Mouse (Mus musculus) stomach, embryonic 14.5 days (tissue): ENCODE measurements around the gene Atrnl1. TPM values are rescaled to one million over a fixed set of nuclear protein-coding genes. Genes with fewer than 3 reads are reported as not detected.

Source experiments
- ATAC-seq: fragments of 200-750 bp; cut with Nextera tagmentation; 2 replicates; pipeline ENCODE4 v1.8.0; 2017; ENCODE audit warnings: low read depth, moderate TSS enrichment; ENCODE audit not compliant: insufficient number of reproducible peaks, insufficient read depth, low FRiP score
- H3K27ac ChIP-seq: fragments of 300-500 bp; sonication (generic); 2 replicates; pipeline ENCODE4 v1.5.1; 2014; ENCODE audit warnings: mild to moderate bottlenecking, low read length, moderate library complexity, mixed read lengths
- H3K27me3 ChIP-seq: fragments of 300-500 bp; sonication (generic); 2 replicates; pipeline ENCODE4 v1.6.1; 2014; ENCODE audit warnings: low read length, control low read depth, mixed read lengths; ENCODE audit not compliant: control insufficient read depth, insufficient read depth
- H3K36me3 ChIP-seq: fragments of 300-500 bp; sonication (generic); 2 replicates; pipeline ENCODE4 v1.6.1; 2014; ENCODE audit warnings: mild to moderate bottlenecking, control low read depth, low read length, moderate library complexity, mixed read lengths; ENCODE audit not compliant: control insufficient read depth, insufficient read depth
- H3K4me1 ChIP-seq: fragments of 300-500 bp; sonication (generic); 2 replicates; pipeline ENCODE4 v1.6.1; 2014; ENCODE audit warnings: low read length, control low read depth, mixed read lengths; ENCODE audit not compliant: control insufficient read depth, insufficient read depth
- H3K4me2 ChIP-seq: fragments of 300-500 bp; sonication (generic); replicated peaks from 2 replicates; pipeline ENCODE4 v1.6.1; 2014; ENCODE audit warnings: low read depth, low read length, control low read depth
- H3K4me3 ChIP-seq: fragments of 300-500 bp; sonication (generic); 2 replicates; pipeline ENCODE4 v1.5.1; 2014; ENCODE audit warnings: low read depth, low read length, control low read depth
- H3K9ac ChIP-seq: fragments of 300-500 bp; sonication (generic); replicated peaks from 2 replicates; pipeline ENCODE4 v1.6.1; 2014; ENCODE audit warnings: low read depth, mild to moderate bottlenecking, control low read depth, low read length, moderate library complexity, mixed read lengths
- H3K9me3 ChIP-seq: fragments of 300-500 bp; sonication (generic); 2 replicates; pipeline ENCODE4 v1.6.1; 2016; ENCODE audit warnings: low read depth, low read length, control low read depth; ENCODE audit not compliant: control insufficient read depth
- WGBS: fragments of 180-500 bp; shearing (Covaris S2); extraction: QIAGEN DNeasy Blood & Tissue Kit; methylation state at CpG from one replicate; pipeline ENCODE4 v1.1.7; 2014; 5-methylcytosine and 5-hydroxymethylcytosine counted together
- polyA plus RNA-seq: library from polyadenylated mRNA; unstranded; fragments of >200 nt; fragmentation: Nextera tagmentation; extraction: Ambion mirVana; gene quantifications from 2 replicates; pipeline ENCODE4 v1.2.1, GENCODE M21; 2014

Atrnl1 gene
- polyA plus RNA-seq, 1 experiment from 2014 or later = 8.2 TPM

DNA sequence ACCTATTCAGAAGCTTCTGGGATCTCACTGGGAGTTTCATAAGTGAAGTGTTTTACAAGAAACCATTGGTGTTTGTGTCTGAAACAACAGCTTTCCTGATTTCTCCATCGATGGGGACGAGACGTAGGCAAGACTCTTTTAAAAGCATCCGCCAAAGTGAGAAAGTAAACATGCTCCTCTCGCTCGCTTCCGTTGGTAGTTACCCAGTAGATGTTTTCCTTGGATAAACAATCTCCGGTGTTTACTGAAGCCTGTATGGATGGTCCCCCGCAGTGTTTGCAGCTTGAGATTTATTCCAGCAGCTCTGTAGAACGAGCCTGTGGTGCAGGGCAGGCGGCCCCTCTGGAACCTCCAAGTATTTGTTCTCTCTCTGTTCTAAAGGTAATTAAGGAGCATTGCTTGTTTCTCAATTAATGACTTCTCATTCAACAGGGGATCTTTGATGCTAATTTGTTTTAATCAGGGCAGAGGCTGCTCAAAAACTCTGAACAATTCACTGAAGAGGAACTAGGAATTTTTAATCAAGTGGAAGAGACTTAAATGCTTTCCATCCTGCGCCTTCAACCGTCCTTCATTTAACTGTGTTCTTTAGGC is 529.5 kb downstream of the Atrnl1 start:
- H3K4me3 ChIP-seq = no peak overlapping the region
- H3K27ac ChIP-seq = no peak overlapping the region
- no peaks in the 10 kb centered on the region for H3K36me3 ChIP-seq
- no peaks in the 10 kb centered on the region for H3K9me3 ChIP-seq
- 0 out of 2 replicates have a peak, but pooled peaks cover 3% of the 10 kb centered on the region for H3K4me1 ChIP-seq
- no peak for ATAC-seq
- H3K4me2 ChIP-seq = no peak overlapping the region
- H3K9ac ChIP-seq = no peak overlapping the region
- H3K27me3 ChIP-seq = no peaks in the 10 kb centered on the region
- 32% methylated on average over 13 of the region's 13 CpGs for WGBS

DNA sequence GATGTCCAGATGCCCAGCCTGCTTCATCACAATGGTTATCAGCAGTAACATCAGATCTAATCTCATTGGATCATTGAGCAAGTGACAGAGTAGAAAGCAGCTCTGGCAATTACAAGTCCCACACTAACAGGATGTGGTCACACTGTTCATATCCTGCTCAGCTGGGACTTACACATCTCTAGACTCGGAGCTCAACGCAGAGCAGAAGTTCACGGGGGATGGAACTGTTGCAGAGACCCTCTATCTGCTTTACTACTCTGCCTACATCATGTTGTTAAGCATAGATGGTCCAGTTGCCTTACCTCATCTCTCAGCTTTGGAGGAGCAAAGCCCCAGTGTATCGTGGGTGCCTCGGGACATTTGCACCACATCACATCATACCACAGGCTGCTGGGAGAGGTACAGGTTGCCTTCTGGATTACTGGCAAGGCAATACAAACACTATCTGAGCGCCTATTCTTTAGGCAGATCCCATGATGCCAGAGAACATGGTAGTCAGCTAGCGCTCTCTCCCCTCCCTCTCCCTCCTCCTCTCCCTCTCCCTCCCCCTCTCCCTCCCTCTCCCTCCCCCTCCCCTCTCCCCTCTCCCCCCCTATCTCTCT is 533.1 kb downstream of the Atrnl1 start:
- Histone ChIP-seq H3K4me1 (no peaks in the 10 kb centered on the region), H3K9ac (no peak overlapping the region), H3K36me3 (no peaks in the 10 kb centered on the region), H3K27me3 (no peaks in the 10 kb centered on the region), H3K9me3 (no peaks in the 10 kb centered on the region), H3K27ac (no peak overlapping the region), H3K4me2 (no peak overlapping the region), H3K4me3 (no peak overlapping the region)
- WGBS = 91% methylated on average over 7 of the region's 7 CpGs
- ATAC-seq = no peak

DNA sequence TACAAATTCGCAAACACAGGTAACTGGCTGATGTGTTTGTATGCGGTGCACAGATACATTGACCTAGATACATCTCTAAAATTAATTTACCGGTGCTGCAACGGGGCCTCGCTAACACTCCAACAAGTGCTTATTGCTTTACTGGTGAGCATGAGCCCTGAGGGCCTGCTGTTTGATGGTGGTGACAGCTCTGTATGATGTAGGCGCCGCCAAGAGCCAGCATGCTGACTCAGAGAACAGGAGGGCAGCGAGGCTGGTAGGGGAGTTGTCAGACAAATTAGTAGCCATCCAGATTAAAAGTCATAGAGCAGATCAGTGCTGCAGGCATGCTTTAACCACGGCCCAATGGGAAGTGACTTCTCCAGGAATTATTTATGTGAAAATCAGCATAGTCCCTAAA is 534.7 kb downstream of the Atrnl1 start:
- Histone ChIP-seq H3K9ac (no peak overlapping the region), H3K27me3 (no peaks in the 10 kb centered on the region), H3K36me3 (no peaks in the 10 kb centered on the region), H3K4me2 (no peak overlapping the region), H3K4me1 (no peaks in the 10 kb centered on the region), H3K9me3 (no peaks in the 10 kb centered on the region), H3K4me3 (no peak overlapping the region), H3K27ac (no peak overlapping the region)
- WGBS = 74% methylated on average over 9 of the region's 9 CpGs
- ATAC-seq = no peak

DNA sequence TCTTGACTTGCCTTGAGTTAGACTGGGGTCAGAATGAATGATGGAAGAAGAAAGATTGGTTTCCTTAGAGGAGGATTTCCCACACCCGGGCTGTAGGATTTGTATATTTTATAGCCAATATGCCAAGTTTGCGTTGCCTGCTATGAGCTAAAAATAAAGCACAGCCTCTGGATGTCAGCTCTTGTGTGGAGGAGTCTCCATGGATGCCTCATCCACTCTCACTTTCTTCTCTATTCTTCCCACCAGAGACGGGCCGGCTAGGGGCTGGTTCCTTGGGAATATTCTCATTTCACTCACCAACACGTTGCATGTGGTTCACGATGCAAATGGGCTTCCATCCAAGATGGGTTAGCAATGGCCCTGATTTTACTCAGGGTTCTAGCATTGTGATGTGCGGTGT is 540.4 kb downstream of the Atrnl1 start:
- Histone ChIP-seq H3K4me2 (no peak overlapping the region), H3K9ac (no peak overlapping the region), H3K4me1 (no peaks in the 10 kb centered on the region), H3K27me3 (no peaks in the 10 kb centered on the region), H3K4me3 (no peak overlapping the region), H3K36me3 (no peaks in the 10 kb centered on the region), H3K27ac (no peak overlapping the region), H3K9me3 (no peaks in the 10 kb centered on the region)
- WGBS = 80% methylated on average over 7 of the region's 7 CpGs
- no peak for ATAC-seq

DNA sequence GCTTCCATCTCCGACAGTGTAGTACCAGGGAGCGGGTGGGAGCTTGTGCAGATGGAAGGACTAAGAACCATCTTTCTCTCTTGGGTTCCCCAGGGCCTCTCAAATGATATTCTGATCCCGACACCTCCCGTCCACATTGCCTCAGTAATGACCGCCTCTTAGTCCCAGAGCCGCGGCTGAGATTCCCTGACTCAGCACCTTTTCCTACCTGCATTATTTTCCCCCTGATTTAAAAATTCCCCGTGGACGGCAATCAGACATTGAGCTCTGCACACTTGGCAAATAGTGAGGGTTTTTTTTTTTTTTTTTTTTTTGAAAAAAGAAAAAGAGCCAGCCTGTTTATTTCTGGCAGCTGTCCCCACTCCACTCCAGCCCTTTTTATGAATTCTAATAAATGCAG is 550.7 kb downstream of the Atrnl1 start:
- H3K9me3 ChIP-seq = no peaks in the 10 kb centered on the region
- peaks cover 14% of the 10 kb centered on the region; the same call in 1 of the 2 replicates for H3K4me1 ChIP-seq
- no peak overlapping the region for H3K27ac ChIP-seq
- no peak overlapping the region for H3K4me2 ChIP-seq
- no peak overlapping the region for H3K9ac ChIP-seq
- WGBS = 76% methylated on average over 9 of the region's 9 CpGs
- no peaks in the 10 kb centered on the region for H3K27me3 ChIP-seq
- H3K36me3 ChIP-seq = no peaks in the 10 kb centered on the region
- H3K4me3 ChIP-seq = no peak overlapping the region
- no peak for ATAC-seq

DNA sequence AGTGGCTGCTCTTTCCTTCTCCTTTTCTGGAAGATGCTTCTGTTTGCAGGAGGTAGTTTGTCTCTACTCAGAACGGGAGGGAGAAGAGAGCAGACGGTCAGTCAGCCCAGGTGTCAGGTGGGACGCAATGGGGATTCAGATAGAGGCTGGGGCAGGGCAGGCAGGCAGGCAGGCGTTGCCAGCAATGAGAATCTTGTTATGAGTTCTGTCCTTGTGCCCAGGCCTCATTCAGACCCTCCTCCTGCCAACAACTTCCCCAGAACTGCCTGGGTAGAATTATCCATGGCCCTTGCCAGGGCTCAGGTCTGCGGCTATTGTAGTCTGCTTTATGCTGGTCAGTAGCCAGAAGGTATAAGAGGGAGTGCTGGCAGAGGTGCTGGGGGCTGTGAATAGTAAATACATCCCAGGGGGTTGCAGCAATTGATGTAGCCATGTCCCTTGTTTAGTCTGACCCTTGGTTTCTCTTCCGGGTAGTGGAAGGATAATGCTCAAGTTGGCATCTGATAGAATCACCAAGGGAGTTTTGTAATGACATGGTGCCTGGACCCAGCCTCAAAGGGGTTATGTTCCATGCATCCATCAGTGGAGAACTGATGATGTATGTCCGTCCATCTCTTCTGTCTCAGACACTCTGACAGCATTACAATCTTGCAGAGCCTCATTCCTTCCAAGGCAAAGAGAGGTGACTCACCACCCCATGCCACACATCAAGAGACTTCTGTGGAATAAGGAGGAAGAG is 554.2 kb downstream of the Atrnl1 start:
- Histone ChIP-seq H3K4me1 (peaks cover 14% of the 10 kb centered on the region; the same call in 1 of the 2 replicates), H3K27ac (no peak overlapping the region), H3K9me3 (no peaks in the 10 kb centered on the region), H3K36me3 (no peaks in the 10 kb centered on the region), H3K4me2 (peak overlapping the region; percentile 20; the same call in 1 of the 2 replicates), H3K4me3 (no peak overlapping the region), H3K9ac (no peak overlapping the region), H3K27me3 (no peaks in the 10 kb centered on the region)
- ATAC-seq = no peak
- 73% methylated on average over 7 of the region's 7 CpGs for WGBS

DNA sequence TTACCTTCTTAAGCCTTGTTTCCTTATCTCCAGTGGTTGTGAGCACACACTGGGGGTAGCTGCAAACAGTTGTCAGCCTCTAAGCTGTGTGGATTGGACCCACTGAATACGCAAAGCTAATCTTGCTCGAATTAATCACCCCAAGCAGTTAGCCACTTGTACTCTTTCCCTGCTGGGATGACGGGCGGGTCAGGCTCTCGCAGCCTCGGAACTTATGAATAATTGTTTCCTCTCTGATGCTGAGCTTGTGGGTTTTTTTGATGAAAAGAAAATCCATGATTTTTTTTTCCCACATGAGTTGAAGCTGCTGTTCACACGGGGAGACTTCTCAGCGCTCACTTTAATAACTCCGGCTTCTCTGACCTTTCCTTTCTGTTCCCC is 554.8 kb downstream of the Atrnl1 start:
- Histone ChIP-seq H3K9ac (no peak overlapping the region), H3K4me3 (no peak overlapping the region), H3K9me3 (no peaks in the 10 kb centered on the region), H3K4me1 (peaks cover 14% of the 10 kb centered on the region; the same call in 1 of the 2 replicates), H3K27ac (no peak overlapping the region), H3K4me2 (peak overlapping the region; percentile 20; the same call in 1 of the 2 replicates), H3K36me3 (no peaks in the 10 kb centered on the region), H3K27me3 (no peaks in the 10 kb centered on the region)
- WGBS = 14% methylated on average over 9 of the region's 9 CpGs
- ATAC-seq = no peak

DNA sequence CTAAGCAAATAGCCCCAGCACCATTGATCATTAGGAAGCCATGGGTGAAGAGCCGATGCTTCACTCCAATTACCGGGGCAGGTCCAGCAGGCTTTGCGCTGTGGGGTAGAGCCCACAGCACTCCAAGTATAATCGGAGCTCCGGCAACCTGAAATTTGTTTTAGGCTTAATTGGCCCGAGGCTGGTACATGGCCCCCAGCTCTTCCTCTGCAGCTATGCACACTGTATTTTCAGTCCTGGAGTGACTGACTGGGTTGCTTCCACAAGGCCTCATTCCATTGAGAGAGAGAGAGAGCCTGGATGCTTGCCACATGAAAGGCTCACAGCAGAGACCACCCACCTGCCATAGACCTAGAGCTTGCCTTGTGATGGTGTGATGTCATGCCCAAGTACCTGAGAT is 555.3 kb downstream of the Atrnl1 start:
- Histone ChIP-seq H3K9ac (no peak overlapping the region), H3K27ac (no peak overlapping the region), H3K9me3 (no peaks in the 10 kb centered on the region), H3K36me3 (no peaks in the 10 kb centered on the region), H3K4me2 (peak overlapping the region; percentile 20; the same call in 1 of the 2 replicates), H3K27me3 (no peaks in the 10 kb centered on the region), H3K4me3 (no peak overlapping the region), H3K4me1 (peaks cover 14% of the 10 kb centered on the region; the same call in 1 of the 2 replicates)
- 39% methylated on average over 6 of the region's 6 CpGs for WGBS
- ATAC-seq = no peak
